Mouse (Mus musculus) erythroblast, embryonic 14.5 days (primary cell): ENCODE data around the gene Krt33a.

Source experiments
- GATA1 ChIP-seq: IDR thresholded peaks from 2 replicates; pipeline ENCODE4 v1.6.1; 2012; ENCODE audit warnings: low read length, inconsistent platforms, mixed read lengths
- TAL1 ChIP-seq: IDR thresholded peaks from 3 replicates; pipeline ENCODE4 v1.6.1; 2012; ENCODE audit warnings: low read length, inconsistent platforms, mixed read lengths

DNA sequence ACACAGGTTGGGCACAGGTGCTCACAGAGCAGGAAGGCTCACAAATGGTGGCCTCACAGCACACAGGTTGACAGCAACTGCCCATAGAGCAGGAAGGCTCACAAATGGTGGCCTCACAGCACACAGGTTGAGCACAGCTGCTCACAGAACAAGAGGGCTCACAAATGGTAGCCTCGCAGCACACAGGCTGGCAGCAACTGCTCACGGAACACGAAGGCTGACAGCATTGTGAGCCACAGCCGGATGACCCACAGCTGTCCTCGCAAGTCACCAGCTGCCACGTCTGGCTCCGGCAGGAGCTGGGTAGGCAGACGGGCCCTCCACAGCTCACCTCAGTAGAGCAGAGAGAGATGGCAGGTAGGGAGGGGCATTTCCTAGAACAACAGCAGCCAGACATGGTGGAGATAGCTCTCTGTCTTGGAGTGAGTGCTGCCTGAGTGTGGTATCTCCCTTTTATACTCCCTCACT, 29.8 kb downstream of the Krt33a start, which contains the start of gene Krtap16-1:
- TF ChIP-seq TAL1 (no peak), GATA1 (no peak)
